Mouse (Mus musculus) lung, embryonic 16.5 days (tissue): ENCODE data around the gene Ppp1r1b. TPM values are rescaled to one million over a fixed set of nuclear protein-coding genes. Genes with fewer than 3 reads are reported as not detected.

ENCODE experiments used
- ATAC-seq: fragments of 200-750 bp; cut with Nextera tagmentation; 2 replicates; pipeline ENCODE4 v1.8.0; 2017; ENCODE audit warnings: low read depth, mild to moderate bottlenecking, moderate library complexity
- H3K27ac ChIP-seq: fragments of 300-500 bp; sonication (generic); 2 replicates; pipeline ENCODE4 v1.5.1; 2014; ENCODE audit warnings: mild to moderate bottlenecking, control low read depth, low read length
- H3K27me3 ChIP-seq: fragments of 300-500 bp; sonication (generic); 2 replicates; pipeline ENCODE4 v1.6.1; 2014; ENCODE audit warnings: low read depth, low read length, mixed read lengths; ENCODE audit not compliant: control insufficient read depth, insufficient read depth
- H3K36me3 ChIP-seq: fragments of 300-500 bp; sonication (generic); 2 replicates; pipeline ENCODE4 v1.6.1; 2014; ENCODE audit warnings: low read length; ENCODE audit not compliant: control insufficient read depth, insufficient read depth
- H3K4me1 ChIP-seq: fragments of 300-500 bp; sonication (generic); replicated peaks from 2 replicates; pipeline ENCODE4 v1.6.1; 2014; ENCODE audit warnings: low read length, mixed read lengths; ENCODE audit not compliant: control insufficient read depth, insufficient read depth
- H3K4me2 ChIP-seq: fragments of 300-500 bp; sonication (generic); 2 replicates; pipeline ENCODE4 v1.6.1; 2014; ENCODE audit warnings: low read depth, low read length, control low read depth
- H3K4me3 ChIP-seq: fragments of 300-500 bp; sonication (generic); 2 replicates; pipeline ENCODE4 v1.5.1; 2014; ENCODE audit warnings: mild to moderate bottlenecking, low read length, control low read depth
- H3K9ac ChIP-seq: fragments of 300-500 bp; sonication (generic); 2 replicates; pipeline ENCODE4 v1.6.1; 2014; ENCODE audit warnings: low read length, control low read depth
- H3K9me3 ChIP-seq: fragments of 300-500 bp; sonication (generic); 2 replicates; pipeline ENCODE4 v1.6.1; 2016; ENCODE audit warnings: low read length; ENCODE audit not compliant: control insufficient read depth
- WGBS: fragments of 180-500 bp; shearing (Covaris S2); extraction: QIAGEN DNeasy Blood & Tissue Kit; methylation state at CpG from one replicate; pipeline ENCODE4 v1.1.7; 2014; 5-methylcytosine and 5-hydroxymethylcytosine counted together
- polyA plus RNA-seq: library from polyadenylated mRNA; unstranded; fragments of >200 nt; fragmentation: Nextera tagmentation; extraction: Ambion mirVana; gene quantifications from 2 replicates; pipeline ENCODE4 v1.2.1, GENCODE M21; 2015

Ppp1r1b gene
- polyA plus RNA-seq, 1 experiment from 2014 or later, result 6.1 TPM

- H3K27ac ChIP-seq, result no peak overlapping the region
Measured at GRCm38 (mm10) chr11:98366290-98366689, 18.1 kb downstream of the Ppp1r1b start.

GRCm38 (mm10) chr11:98367171-98367862 lies 19.1 kb downstream of the Ppp1r1b start:
- no peak for ATAC-seq
- Histone ChIP-seq H3K4me2 (no peak overlapping the region), H3K27me3 (no peaks in the 10 kb centered on the region), H3K4me1 (peaks cover 16% of the 10 kb centered on the region), H3K4me3 (no peak overlapping the region), H3K36me3 (no peaks in the 10 kb centered on the region), H3K9me3 (no peaks in the 10 kb centered on the region), H3K9ac (no peak overlapping the region), H3K27ac (no peak overlapping the region)
- 75% methylated on average over 10 of the region's 10 CpGs for WGBS

More at GRCm38 (mm10) chr11:98366290-98366689, 18.1 kb downstream of the Ppp1r1b start:
- Histone ChIP-seq H3K27me3 (no peaks in the 10 kb centered on the region), H3K4me1 (peaks cover 16% of the 10 kb centered on the region), H3K4me2 (no peak overlapping the region), H3K36me3 (no peaks in the 10 kb centered on the region), H3K9me3 (no peaks in the 10 kb centered on the region), H3K4me3 (no peak overlapping the region), H3K9ac (no peak overlapping the region)
- 62% methylated on average over 10 of the region's 10 CpGs for WGBS
- no peak for ATAC-seq

DNA sequence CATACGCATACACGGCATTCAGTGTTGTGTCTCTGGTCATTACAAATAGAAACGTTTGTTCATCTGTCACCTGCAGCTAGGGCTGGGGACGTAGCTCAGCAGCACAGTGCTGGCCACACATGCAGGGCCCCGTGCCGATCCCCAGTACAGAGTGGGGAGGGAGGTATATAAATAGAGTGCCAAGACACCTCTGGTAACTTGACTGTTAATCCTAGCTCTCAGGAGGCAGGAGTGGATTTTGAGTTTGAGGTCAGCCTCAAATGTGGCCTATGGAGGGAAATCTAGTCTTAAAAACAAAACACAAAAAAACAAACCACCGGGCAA lies 19.6 kb downstream of the Ppp1r1b start:
- no peaks in the 10 kb centered on the region for H3K27me3 ChIP-seq
- no peak overlapping the region for H3K9ac ChIP-seq
- ATAC-seq, result no peak
- WGBS, result 70% methylated on average over 7 of the region's 7 CpGs
- H3K4me3 ChIP-seq, result no peak overlapping the region
- no peak overlapping the region for H3K4me2 ChIP-seq
- H3K27ac ChIP-seq, result no peak overlapping the region
- H3K4me1 ChIP-seq, result peaks cover 11% of the 10 kb centered on the region
- no peaks in the 10 kb centered on the region for H3K36me3 ChIP-seq
- H3K9me3 ChIP-seq, result no peaks in the 10 kb centered on the region

DNA sequence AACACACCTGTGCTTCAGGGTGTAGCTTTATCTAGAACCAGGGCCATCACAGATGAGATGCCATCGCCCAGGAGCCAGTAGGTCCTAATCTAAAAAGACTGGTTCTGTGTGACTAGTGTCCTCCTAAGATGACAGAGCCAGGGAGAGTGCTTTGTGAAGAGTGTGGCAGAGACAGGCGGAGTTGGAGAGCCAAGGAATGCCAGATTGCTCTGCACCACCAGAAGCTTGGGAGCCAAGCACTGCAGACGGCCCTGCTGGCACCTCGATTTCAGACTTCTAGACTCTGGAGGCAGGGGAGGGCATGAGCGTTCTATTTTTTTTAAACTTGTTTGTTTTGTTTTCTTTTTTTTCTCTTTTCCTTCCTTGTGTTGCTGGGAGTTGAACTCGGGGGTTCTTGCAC lies 21.1 kb downstream of the Ppp1r1b start:
- H3K4me2 ChIP-seq, result no peak overlapping the region
- peaks cover 1% of the 10 kb centered on the region for H3K4me1 ChIP-seq
- no peak overlapping the region for H3K4me3 ChIP-seq
- H3K36me3 ChIP-seq, result no peaks in the 10 kb centered on the region
- no peak overlapping the region for H3K9ac ChIP-seq
- no peaks in the 10 kb centered on the region for H3K27me3 ChIP-seq
- ATAC-seq, result no peak
- H3K27ac ChIP-seq, result no peak overlapping the region
- 78% methylated on average over 6 of the region's 6 CpGs for WGBS
- no peaks in the 10 kb centered on the region for H3K9me3 ChIP-seq

DNA sequence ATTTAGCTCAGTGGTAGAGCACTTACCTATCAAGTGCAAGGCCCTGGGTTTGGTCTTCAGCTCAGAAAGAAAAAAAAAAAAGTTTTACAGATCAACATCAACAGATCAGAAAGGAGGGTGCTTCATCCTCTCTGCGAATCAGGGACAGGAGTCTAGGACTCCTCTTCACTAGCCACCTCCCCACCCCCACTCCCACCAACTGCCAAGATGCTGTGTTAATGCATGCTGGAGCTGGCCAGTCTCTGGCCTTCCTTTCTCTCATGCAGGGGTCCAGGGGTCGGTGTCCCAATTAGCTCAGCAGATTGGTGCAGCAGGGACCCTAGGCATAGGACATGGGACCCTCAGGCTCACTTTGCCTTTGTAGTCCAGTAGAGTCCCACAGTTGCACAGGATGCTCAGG lies 22.4 kb downstream of the Ppp1r1b start:
- H3K4me3 ChIP-seq, result no peak overlapping the region
- no peaks in the 10 kb centered on the region for H3K4me1 ChIP-seq
- H3K27me3 ChIP-seq, result no peaks in the 10 kb centered on the region
- peaks cover 7% of the 10 kb centered on the region for H3K36me3 ChIP-seq
- H3K9me3 ChIP-seq, result no peaks in the 10 kb centered on the region
- 80% methylated on average over 2 of the region's 2 CpGs for WGBS
- no peak overlapping the region for H3K9ac ChIP-seq
- H3K4me2 ChIP-seq, result no peak overlapping the region
- no peak overlapping the region for H3K27ac ChIP-seq
- ATAC-seq, result no peak

GRCm38 (mm10) chr11:98371556-98372240 lies 23.5 kb downstream of the Ppp1r1b start:
- Histone ChIP-seq H3K4me3 (no peak overlapping the region), H3K4me1 (no peaks in the 10 kb centered on the region), H3K27ac (no peak overlapping the region), H3K9me3 (no peaks in the 10 kb centered on the region), H3K9ac (no peak overlapping the region), H3K36me3 (peaks cover 11% of the 10 kb centered on the region), H3K4me2 (no peak overlapping the region), H3K27me3 (no peaks in the 10 kb centered on the region)
- ATAC-seq, result no peak
- WGBS, result 60% methylated on average over 10 of the region's 10 CpGs

GRCm38 (mm10) chr11:98372406-98372805 lies 24.2 kb downstream of the Ppp1r1b start:
- Histone ChIP-seq H3K27me3 (no peaks in the 10 kb centered on the region), H3K27ac (no peak overlapping the region), H3K9ac (no peak overlapping the region), H3K4me2 (no peak overlapping the region), H3K9me3 (no peaks in the 10 kb centered on the region), H3K4me3 (no peak overlapping the region), H3K4me1 (no peaks in the 10 kb centered on the region), H3K36me3 (peaks cover 11% of the 10 kb centered on the region)
- ATAC-seq, result no peak
- 6% methylated on average over 2 of the region's 2 CpGs for WGBS

- H3K9ac ChIP-seq, result no peak overlapping the region
- H3K4me3 ChIP-seq, result no peak overlapping the region
- H3K4me1 ChIP-seq, result no peaks in the 10 kb centered on the region
- no peaks in the 10 kb centered on the region for H3K9me3 ChIP-seq
- WGBS, result 71% methylated on average over 6 of the region's 6 CpGs
- H3K4me2 ChIP-seq, result no peak overlapping the region
- peaks cover 16% of the 10 kb centered on the region for H3K36me3 ChIP-seq
- no peak for ATAC-seq
- H3K27me3 ChIP-seq, result no peaks in the 10 kb centered on the region
- no peak overlapping the region for H3K27ac ChIP-seq
Measured at GRCm38 (mm10) chr11:98373244-98373643, 25.0 kb downstream of the Ppp1r1b start.

- Histone ChIP-seq H3K4me2 (no peak overlapping the region), H3K36me3 (peaks cover 20% of the 10 kb centered on the region), H3K27ac (no peak overlapping the region), H3K9me3 (no peaks in the 10 kb centered on the region), H3K4me3 (no peak overlapping the region), H3K27me3 (no peaks in the 10 kb centered on the region), H3K9ac (no peak overlapping the region), H3K4me1 (no peaks in the 10 kb centered on the region)
- WGBS, result 44% methylated on average over 8 of the region's 8 CpGs
- ATAC-seq, result no peak
Measured at GRCm38 (mm10) chr11:98374266-98374665, 26.1 kb downstream of the Ppp1r1b start.
